Mouse (Mus musculus) spleen, adult 10 weeks (tissue): ENCODE data around the gene Olfr1373. TPM values are rescaled to one million over a fixed set of nuclear protein-coding genes. Genes with fewer than 3 reads are reported as not detected.

Experiments used
- polyA plus RNA-seq: library from polyadenylated mRNA; stranded (reverse); fragments of 350-450 nt; fragmentation: Illumina TruSeq; extraction: RNeasy Lipid Tissue Mini Kit (QIAGEN cat#74804); gene quantifications from one replicate; pipeline ENCODE4 v1.2.3, GENCODE M21; 2015; ENCODE audit warnings: low replicate concordance; ENCODE audit not compliant: insufficient read depth

Olfr1373 gene
- polyA plus RNA-seq: not detected

GRCm38 (mm10) chr11:52145428-52145827 lies at the start of gene Olfr1373:
Gene Olfr1373 (minus strand): TSS chr11:52145528.

GRCm38 (mm10) chr11:52098398-52098946 lies 46.9 kb downstream of the Olfr1373 start, which contains the start of gene Ppp2ca:
Gene Ppp2ca (plus strand): TSS chr11:52098681.

Other genes starting within 250 kb of the Olfr1373 start
- 63.6 TPM for gene Cdkn2aipnl, start 177.9 kb downstream of the Olfr1373 start, polyA plus RNA-seq
- gene Ube2b, start 144.8 kb downstream of the Olfr1373 start, polyA plus RNA-seq: 243 TPM
- gene Cdkl3, start 141.3 kb downstream of the Olfr1373 start, polyA plus RNA-seq: 5.2 TPM
- gene Ppp2ca, start 46.8 kb downstream of the Olfr1373 start, polyA plus RNA-seq: 78.8 TPM
- not detected for gene Olfr1371, start 68.5 kb upstream of the Olfr1373 start, polyA plus RNA-seq
- gene Skp1a, start 86.5 kb upstream of the Olfr1373 start, polyA plus RNA-seq: 243 TPM
- gene Tcf7, start 137.5 kb upstream of the Olfr1373 start, polyA plus RNA-seq: 158 TPM
- 124 TPM for gene Vdac1, start 215.3 kb upstream of the Olfr1373 start, polyA plus RNA-seq